Mouse (Mus musculus) midbrain, embryonic 16.5 days (tissue): Measurements from ENCODE around the gene Slc6a6. TPM values are rescaled to one million over a fixed set of nuclear protein-coding genes. Genes with fewer than 3 reads are reported as not detected.

Source experiments
- ATAC-seq: fragments of 200-750 bp; cut with Nextera tagmentation; 2 replicates; pipeline ENCODE4 v1.8.0; 2017; ENCODE audit warnings: moderate TSS enrichment
- H3K27ac ChIP-seq: fragments of 300-500 bp; sonication (generic); 2 replicates; pipeline ENCODE4 v1.5.1; 2014; ENCODE audit warnings: mild to moderate bottlenecking, low read length, mixed read lengths
- H3K27me3 ChIP-seq: fragments of 300-500 bp; sonication (generic); 2 replicates; pipeline ENCODE4 v1.6.1; 2014; ENCODE audit warnings: low read depth, low read length, mixed read lengths; ENCODE audit not compliant: control insufficient read depth, insufficient read depth
- H3K36me3 ChIP-seq: fragments of 300-500 bp; sonication (generic); 2 replicates; pipeline ENCODE4 v1.6.1; 2014; ENCODE audit warnings: mild to moderate bottlenecking, low read length, moderate library complexity, mixed read lengths; ENCODE audit not compliant: control insufficient read depth, insufficient read depth
- H3K4me1 ChIP-seq: fragments of 300-500 bp; sonication (generic); 2 replicates; pipeline ENCODE4 v1.6.1; 2014; ENCODE audit warnings: mild to moderate bottlenecking, low read length, mixed read lengths; ENCODE audit not compliant: control insufficient read depth, insufficient read depth
- H3K4me2 ChIP-seq: fragments of 300-500 bp; sonication (generic); 2 replicates; pipeline ENCODE4 v1.6.1; 2014; ENCODE audit warnings: mild to moderate bottlenecking, low read length, mixed read lengths
- H3K4me3 ChIP-seq: fragments of 300-500 bp; sonication (generic); 2 replicates; pipeline ENCODE4 v1.5.1; 2014; ENCODE audit warnings: low read depth, mild to moderate bottlenecking, low read length, moderate library complexity, mixed read lengths
- H3K9ac ChIP-seq: fragments of 300-500 bp; sonication (generic); 2 replicates; pipeline ENCODE4 v1.6.1; 2014; ENCODE audit warnings: low read depth, low read length, mixed read lengths
- H3K9me3 ChIP-seq: fragments of 300-500 bp; sonication (generic); replicated peaks from 2 replicates; pipeline ENCODE4 v1.6.1; 2014; ENCODE audit warnings: mild to moderate bottlenecking, low read length, mixed read lengths; ENCODE audit not compliant: control insufficient read depth, poor library complexity, severe bottlenecking
- WGBS: fragments of 180-500 bp; shearing (Covaris S2); extraction: QIAGEN DNeasy Blood & Tissue Kit; methylation state at CpG from one replicate; pipeline ENCODE4 v1.1.7; 2014; 5-methylcytosine and 5-hydroxymethylcytosine counted together
- polyA plus RNA-seq: library from polyadenylated mRNA; unstranded; fragments of >200 nt; fragmentation: Nextera tagmentation; extraction: Ambion mirVana; gene quantifications from 2 replicates; pipeline ENCODE4 v1.2.1, GENCODE M21; 2015

The Slc6a6 gene
- polyA plus RNA-seq, 1 experiment from 2014 or later: 125 TPM

GRCm38 (mm10) chr6:91785018-91785417 lies 101.2 kb downstream of the Slc6a6 start:
- peaks cover 10% of the 10 kb centered on the region; the same call in 1 of the 2 replicates for H3K36me3 ChIP-seq
- 91% methylated on average over 3 of the region's 3 CpGs for WGBS
- no peak overlapping the region for H3K4me3 ChIP-seq
- no peak for ATAC-seq
- no peaks in the 10 kb centered on the region for H3K9me3 ChIP-seq
- no peak overlapping the region for H3K4me2 ChIP-seq
- H3K9ac ChIP-seq: no peak overlapping the region
- no peaks in the 10 kb centered on the region for H3K4me1 ChIP-seq
- H3K27me3 ChIP-seq: no peaks in the 10 kb centered on the region
- H3K27ac ChIP-seq: no peak overlapping the region

- Histone ChIP-seq H3K27me3 (no peaks in the 10 kb centered on the region), H3K27ac (no peak overlapping the region), H3K9ac (no peak overlapping the region), H3K4me2 (no peak overlapping the region), H3K36me3 (peaks cover 8% of the 10 kb centered on the region; the same call in 1 of the 2 replicates), H3K4me3 (no peak overlapping the region), H3K4me1 (no peaks in the 10 kb centered on the region; the same call in 1 of the 2 replicates), H3K9me3 (no peaks in the 10 kb centered on the region)
- ATAC-seq: no peak
- 83% methylated on average over 9 of the region's 9 CpGs for WGBS
Observed at GRCm38 (mm10) chr6:91788311-91788798, 104.5 kb downstream of the Slc6a6 start.

- no peak overlapping the region for H3K4me2 ChIP-seq
- H3K4me3 ChIP-seq: no peak overlapping the region
- no peaks in the 10 kb centered on the region; the same call in 1 of the 2 replicates for H3K4me1 ChIP-seq
- H3K27ac ChIP-seq: no peak overlapping the region
- ATAC-seq: no peak
- no peaks in the 10 kb centered on the region for H3K27me3 ChIP-seq
- no peaks in the 10 kb centered on the region for H3K9me3 ChIP-seq
- H3K9ac ChIP-seq: no peak overlapping the region
- WGBS: 50% methylated on average over 3 of the region's 3 CpGs
- no peaks in the 10 kb centered on the region for H3K36me3 ChIP-seq
Observed at GRCm38 (mm10) chr6:91795640-91796039, 111.8 kb downstream of the Slc6a6 start.

- no peak for ATAC-seq
- Histone ChIP-seq H3K4me2 (no peak overlapping the region), H3K9me3 (no peaks in the 10 kb centered on the region), H3K4me1 (no peaks in the 10 kb centered on the region; the same call in 1 of the 2 replicates), H3K9ac (no peak overlapping the region), H3K36me3 (no peaks in the 10 kb centered on the region), H3K4me3 (no peak overlapping the region), H3K27me3 (no peaks in the 10 kb centered on the region), H3K27ac (no peak overlapping the region)
- 65% methylated on average over 9 of the region's 9 CpGs for WGBS
Observed at GRCm38 (mm10) chr6:91796064-91796463, 112.2 kb downstream of the Slc6a6 start.

- no peak overlapping the region for H3K4me2 ChIP-seq
- no peaks in the 10 kb centered on the region for H3K27me3 ChIP-seq
- ATAC-seq: no peak
- H3K27ac ChIP-seq: no peak overlapping the region
- no peaks in the 10 kb centered on the region for H3K9me3 ChIP-seq
- no peak overlapping the region for H3K4me3 ChIP-seq
- no peaks in the 10 kb centered on the region for H3K36me3 ChIP-seq
- 90% methylated on average over 4 of the region's 4 CpGs for WGBS
- H3K9ac ChIP-seq: no peak overlapping the region
- H3K4me1 ChIP-seq: no peaks in the 10 kb centered on the region; the same call in 1 of the 2 replicates
Observed at GRCm38 (mm10) chr6:91796736-91797135, 112.9 kb downstream of the Slc6a6 start.

- Histone ChIP-seq H3K36me3 (no peaks in the 10 kb centered on the region), H3K9ac (no peak overlapping the region), H3K4me3 (no peak overlapping the region), H3K27me3 (no peaks in the 10 kb centered on the region), H3K9me3 (no peaks in the 10 kb centered on the region), H3K4me1 (no peaks in the 10 kb centered on the region), H3K4me2 (no peak overlapping the region), H3K27ac (no peak overlapping the region)
- no peak for ATAC-seq
- 78% methylated on average over 12 of the region's 12 CpGs for WGBS
Observed at GRCm38 (mm10) chr6:91798496-91798895, 114.6 kb downstream of the Slc6a6 start.

GRCm38 (mm10) chr6:91804177-91804576 lies 120.3 kb downstream of the Slc6a6 start:
- no peak overlapping the region for H3K9ac ChIP-seq
- no peaks in the 10 kb centered on the region for H3K9me3 ChIP-seq
- WGBS: 59% methylated on average over 7 of the region's 7 CpGs
- peaks cover 10% of the 10 kb centered on the region for H3K4me1 ChIP-seq
- no peaks in the 10 kb centered on the region for H3K36me3 ChIP-seq
- no peak for ATAC-seq
- H3K27ac ChIP-seq: no peak overlapping the region
- no peak overlapping the region for H3K4me3 ChIP-seq
- no peak overlapping the region for H3K4me2 ChIP-seq
- H3K27me3 ChIP-seq: no peaks in the 10 kb centered on the region; the same call in 1 of the 2 replicates

GRCm38 (mm10) chr6:91807169-91807568 lies 123.3 kb downstream of the Slc6a6 start:
- Histone ChIP-seq H3K27me3 (no peaks in the 10 kb centered on the region; the same call in 1 of the 2 replicates), H3K27ac (no peak overlapping the region; the same call in 1 of the 2 replicates), H3K4me2 (peak overlapping the region; percentile 62), H3K4me1 (peaks cover 13% of the 10 kb centered on the region), H3K36me3 (no peaks in the 10 kb centered on the region), H3K4me3 (peak overlapping the region; percentile 35), H3K9me3 (no peaks in the 10 kb centered on the region), H3K9ac (peak overlapping the region; percentile 66)
- ATAC-seq: peak; percentile 44; the same call in 1 of the 2 replicates
- WGBS: 3% methylated on average over 23 of the region's 23 CpGs

GRCm38 (mm10) chr6:91808022-91808421 lies 124.2 kb downstream of the Slc6a6 start:
- no peak for ATAC-seq
- Histone ChIP-seq H3K9me3 (no peaks in the 10 kb centered on the region), H3K4me3 (no peak overlapping the region), H3K4me2 (no peak overlapping the region; the same call in 1 of the 2 replicates), H3K4me1 (peaks cover 13% of the 10 kb centered on the region), H3K9ac (no peak overlapping the region), H3K36me3 (no peaks in the 10 kb centered on the region), H3K27ac (no peak overlapping the region), H3K27me3 (no peaks in the 10 kb centered on the region; the same call in 1 of the 2 replicates)
- WGBS: 61% methylated on average over 6 of the region's 6 CpGs
